Mouse (Mus musculus) left cerebral cortex, adult 18-20 months (tissue): ENCODE data around the gene Yipf1. TPM values are rescaled to one million over a fixed set of nuclear protein-coding genes. Genes with fewer than 3 reads are reported as not detected.

Source experiments
- DNase-seq, 2 experiments: peaks; one replicate each; pipeline ENCODE4 v3.0.0; 2021 to 2022; ENCODE audit warnings: low spot score in 2 of 2, mixed read lengths in 1 of 2
- long read RNA-seq, 2 experiments: library from polyadenylated mRNA; stranded (forward); transcript quantifications; one replicate each; pipeline ENCODE4 v2.0.0; 2021
- total RNA-seq, 2 experiments: library from RNA; stranded (reverse); gene quantifications; 2 replicates each; pipeline ENCODE4 v1.2.3; 2021

Yipf1 gene
- total RNA-seq, result 10 to 100 TPM; 45.2 to 47.4 TPM
- long read RNA-seq, experiment 1, transcript Yipf1-201 (10 exons, 1,321 nt), result major isoform, 62 of 75 reads
- long read RNA-seq, experiment 1, partial matches to known transcripts, result 2 of 75 reads
- long read RNA-seq, experiment 1, other reads (novel, unspliced or antisense), result 11 of 75 reads
- long read RNA-seq, experiment 2, transcript Yipf1-201 (10 exons, 1,321 nt), result major isoform, 60 of 70 reads
- long read RNA-seq, experiment 2, partial matches to known transcripts, result 0 of 70 reads
- long read RNA-seq, experiment 2, other reads (novel, unspliced or antisense), result 10 of 70 reads

GRCm38 (mm10) chr4:107313690-107314478, at the start of gene Yipf1:
Gene Yipf1, plus strand, starts transcription at chr4:107314363.
- peak; percentile 84 to 90 for DNase-seq

DNA sequence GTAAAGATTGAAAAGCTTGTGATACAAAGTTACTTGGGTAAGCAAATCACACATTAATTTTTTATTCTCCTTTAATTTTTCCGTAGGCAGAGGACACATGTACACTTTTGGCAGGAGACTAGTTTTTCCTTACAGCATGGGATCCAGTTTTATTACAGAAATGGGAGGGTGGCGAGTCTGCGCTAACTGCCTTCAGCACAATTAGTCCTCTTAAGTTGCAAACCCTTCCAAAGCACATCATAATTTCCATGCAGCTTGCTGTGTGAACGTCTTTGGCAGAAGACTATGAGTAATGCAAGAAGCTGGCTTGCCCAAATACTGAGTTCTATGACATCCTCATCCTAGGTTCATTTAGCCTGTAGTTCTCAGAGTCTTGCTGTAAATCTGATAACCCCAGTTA, 40.5 kb upstream of the Yipf1 start:
- DNase-seq, result no peak

- no peak for DNase-seq
Observed at GRCm38 (mm10) chr4:107274511-107274910, 39.7 kb upstream of the Yipf1 start.

DNA sequence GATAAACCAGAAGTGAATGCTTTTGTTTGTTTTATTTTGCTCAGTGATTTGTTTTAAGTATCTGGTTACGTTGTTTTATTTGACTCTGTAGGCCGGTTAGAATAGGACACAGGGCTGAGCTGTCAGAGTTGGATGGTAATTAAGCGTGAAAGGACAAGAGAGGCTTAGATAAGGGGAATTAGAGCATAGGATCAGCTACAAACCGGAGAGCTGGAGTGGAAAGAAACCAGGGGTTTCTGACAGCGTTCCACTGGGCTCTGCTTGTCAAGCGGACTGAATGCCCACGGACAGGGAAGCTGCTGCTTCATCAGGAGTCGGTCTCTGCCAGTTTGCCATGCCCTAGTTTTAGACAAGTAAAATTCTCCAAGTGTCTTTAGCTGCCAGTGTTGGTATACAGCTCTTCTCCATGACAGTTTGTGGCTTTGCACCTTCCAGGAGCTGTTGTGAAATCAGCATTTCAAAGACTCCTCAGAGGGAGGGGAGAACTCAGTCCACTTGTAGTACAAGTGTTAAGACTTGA, 35.9 kb upstream of the Yipf1 start:
- no peak for DNase-seq

GRCm38 (mm10) chr4:107280843-107281475, 33.2 kb upstream of the Yipf1 start:
- no peak for DNase-seq

DNA sequence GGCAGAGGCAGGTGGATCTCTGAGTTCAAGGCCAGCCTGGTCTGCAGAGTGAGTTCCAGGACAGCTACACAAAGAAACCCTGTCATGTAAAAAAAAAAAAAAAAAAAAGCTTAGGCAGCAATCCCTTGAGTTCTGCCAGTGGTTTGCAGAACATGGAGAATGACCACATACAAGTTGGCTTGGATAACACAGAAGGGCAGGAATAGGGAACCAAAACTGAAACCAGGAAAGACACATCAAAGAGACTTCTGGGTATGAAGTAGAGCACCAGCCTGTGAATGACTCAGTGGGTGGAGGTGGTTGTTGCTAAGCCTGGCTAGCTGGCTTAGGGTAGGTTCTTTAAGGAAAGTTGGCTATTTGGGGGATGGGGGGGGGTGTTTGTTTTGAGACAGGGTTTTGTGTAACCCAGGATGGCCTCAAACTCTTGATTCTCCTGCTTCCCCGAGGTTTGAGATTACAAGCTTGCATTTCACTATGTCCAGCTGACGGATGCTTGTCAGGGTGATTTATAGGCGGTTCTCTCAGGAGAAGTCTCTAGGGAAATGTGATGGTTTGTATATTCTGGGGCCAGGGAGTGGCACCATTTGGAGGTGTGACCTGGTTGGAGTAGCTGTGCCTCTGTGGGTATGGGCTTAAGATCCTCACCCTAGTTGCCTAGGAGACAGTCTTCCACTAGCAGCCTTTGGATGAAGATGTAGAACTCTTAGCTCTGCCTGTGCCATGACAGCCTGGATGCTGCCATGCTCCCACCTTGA, 28.5 kb upstream of the Yipf1 start:
- DNase-seq, result no peak

DNA sequence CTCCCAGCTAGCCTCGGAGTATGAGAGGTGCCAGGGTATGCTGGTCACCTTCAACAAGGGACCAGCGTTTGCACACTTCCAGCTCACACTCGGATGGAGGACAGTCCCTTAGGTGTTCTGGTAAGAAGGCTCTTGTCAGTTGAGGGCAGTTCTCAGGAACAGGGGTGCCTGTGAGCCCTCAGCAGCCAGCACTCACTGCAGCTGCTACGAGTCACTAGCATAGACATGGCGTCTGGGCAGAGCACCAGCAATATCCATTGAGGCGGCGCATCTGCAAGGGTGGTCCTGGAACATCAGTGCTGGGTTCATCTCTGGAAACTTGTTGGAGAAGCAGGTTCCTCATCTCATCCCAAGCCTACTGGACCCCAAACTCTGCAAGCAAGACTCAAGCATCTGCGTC, 27.8 kb upstream of the Yipf1 start:
- DNase-seq, result no peak

GRCm38 (mm10) chr4:107287517-107287916, 26.6 kb upstream of the Yipf1 start:
- DNase-seq, result no peak

DNA sequence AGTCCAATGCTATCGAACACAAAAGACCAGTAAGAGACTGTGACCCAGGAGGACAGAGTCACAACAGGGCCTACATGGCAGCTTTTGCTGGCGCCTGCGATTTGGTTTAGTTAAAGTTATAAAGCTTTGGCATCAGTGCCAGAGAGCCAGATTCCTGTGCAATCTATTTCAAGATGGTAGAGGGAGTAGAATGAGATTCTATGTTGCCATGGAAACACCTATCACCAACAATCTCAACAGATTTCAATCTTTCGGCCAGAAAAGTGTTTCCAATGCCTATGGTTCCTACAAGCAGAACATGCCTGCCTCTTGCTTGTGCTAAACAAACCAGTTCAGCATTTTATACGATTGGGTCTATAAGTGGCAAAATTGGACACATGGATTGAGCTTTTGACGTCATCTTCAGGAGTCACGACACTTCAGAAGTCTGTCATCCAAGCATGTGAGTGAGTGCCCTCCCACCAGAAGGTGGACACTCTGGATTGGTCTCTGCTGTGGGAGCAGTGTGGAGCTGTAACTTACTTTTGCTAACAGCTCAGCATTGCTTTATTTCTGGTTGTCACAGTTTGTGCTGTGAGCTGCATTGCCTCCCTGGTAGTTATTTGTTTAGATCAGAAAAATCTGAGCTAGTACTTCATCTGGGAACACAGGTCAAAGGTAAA, 22.4 kb upstream of the Yipf1 start:
- DNase-seq, result peak in 1 of 2 experiments; percentile 16

- DNase-seq, result no peak
Observed at GRCm38 (mm10) chr4:107292273-107292662, 21.9 kb upstream of the Yipf1 start.

DNA sequence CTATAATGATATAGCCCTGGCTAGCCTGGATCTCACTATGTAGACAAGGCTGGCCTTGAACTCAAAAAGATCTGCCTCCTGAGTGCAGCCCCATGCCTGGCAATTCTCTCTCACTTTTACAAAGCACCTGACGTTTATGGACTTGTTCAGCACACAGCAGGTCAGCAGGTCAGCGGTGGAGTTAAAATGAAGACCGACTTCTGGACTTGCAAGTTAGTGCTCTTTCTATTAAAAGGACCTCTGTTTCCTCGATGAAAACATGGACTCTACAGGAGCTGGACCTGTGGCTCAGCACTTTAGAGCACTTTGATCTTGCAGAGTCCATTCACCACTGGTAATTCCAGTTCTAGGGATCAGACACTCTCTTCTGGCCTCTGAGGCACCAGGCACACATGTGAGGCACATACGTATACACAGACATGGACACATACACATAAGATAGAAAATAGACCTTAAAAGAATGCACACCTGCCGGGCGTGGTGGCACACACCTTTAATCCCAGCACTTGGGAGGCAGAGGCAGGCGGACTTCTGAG, 16.0 kb upstream of the Yipf1 start:
- no peak for DNase-seq

DNA sequence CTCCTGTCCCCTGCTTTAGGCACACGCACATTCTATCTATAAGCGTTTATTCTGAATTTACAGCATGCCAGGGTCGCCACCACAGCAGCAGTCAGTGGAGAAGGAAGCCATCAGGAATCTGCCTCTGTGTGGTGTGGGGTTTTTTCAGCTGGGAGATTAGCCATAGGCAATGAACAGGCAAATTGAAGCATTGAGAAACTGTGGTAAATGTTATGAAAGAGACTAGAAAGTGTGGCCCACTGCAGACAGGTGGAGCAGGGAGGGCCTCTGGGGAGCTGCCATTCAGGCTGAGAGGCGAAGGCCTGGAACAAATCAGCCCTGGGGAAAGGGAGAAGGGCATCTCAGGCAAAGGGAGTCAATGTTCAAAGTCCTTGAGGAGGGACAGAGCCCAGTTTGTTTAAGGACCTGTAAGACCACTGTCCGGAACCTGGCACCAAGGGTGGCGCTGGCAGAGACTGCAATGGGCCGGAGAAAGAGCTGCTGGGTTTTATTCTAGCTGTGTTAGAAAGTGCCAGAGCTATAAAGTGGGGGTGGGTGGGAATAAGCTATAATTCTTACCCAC, 14.3 kb upstream of the Yipf1 start:
- DNase-seq, result no peak

DNA sequence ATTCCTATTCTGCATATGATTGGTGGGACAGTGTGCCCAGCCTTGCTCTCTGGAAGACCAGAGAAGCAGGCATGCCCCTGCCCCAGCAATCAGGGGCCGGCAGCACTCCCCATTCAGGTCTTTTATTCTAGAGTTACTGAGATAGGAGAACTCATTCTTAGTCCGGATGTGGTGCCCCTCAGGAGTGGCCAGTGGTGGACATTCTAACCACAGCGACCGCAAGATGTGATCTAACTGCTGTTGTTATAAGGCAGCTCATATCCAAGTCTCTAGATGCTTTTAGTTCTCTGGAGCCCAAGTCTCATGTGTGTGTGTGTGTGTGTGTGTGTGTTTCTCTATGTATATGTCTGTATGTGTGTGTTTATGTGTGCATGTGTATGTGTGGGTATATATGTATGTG, 13.8 kb upstream of the Yipf1 start:
- DNase-seq, result no peak

GRCm38 (mm10) chr4:107300902-107301555, 13.1 kb upstream of the Yipf1 start:
- DNase-seq, result no peak

GRCm38 (mm10) chr4:107302221-107302620, 11.9 kb upstream of the Yipf1 start:
- no peak for DNase-seq

DNA sequence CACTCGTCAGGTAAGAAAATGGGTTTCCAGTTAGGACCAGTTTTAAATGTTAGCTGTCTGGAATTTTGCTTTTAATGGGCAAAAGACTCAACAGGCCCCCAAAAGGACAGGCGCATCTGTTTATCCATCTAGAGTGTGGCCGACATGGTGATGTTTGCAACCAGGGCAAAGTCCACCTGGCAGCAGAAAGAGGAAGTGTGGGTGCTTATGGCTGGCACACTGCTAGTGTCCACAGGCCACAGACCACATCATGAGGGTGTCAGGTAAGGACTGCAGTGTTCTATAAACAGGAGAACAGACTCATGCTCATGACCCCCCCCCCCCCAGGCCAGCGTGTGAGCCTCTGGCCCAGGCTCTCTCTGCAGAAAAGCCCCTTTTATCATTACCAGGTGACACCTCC, 11.3 kb upstream of the Yipf1 start:
- DNase-seq, result no peak

DNA sequence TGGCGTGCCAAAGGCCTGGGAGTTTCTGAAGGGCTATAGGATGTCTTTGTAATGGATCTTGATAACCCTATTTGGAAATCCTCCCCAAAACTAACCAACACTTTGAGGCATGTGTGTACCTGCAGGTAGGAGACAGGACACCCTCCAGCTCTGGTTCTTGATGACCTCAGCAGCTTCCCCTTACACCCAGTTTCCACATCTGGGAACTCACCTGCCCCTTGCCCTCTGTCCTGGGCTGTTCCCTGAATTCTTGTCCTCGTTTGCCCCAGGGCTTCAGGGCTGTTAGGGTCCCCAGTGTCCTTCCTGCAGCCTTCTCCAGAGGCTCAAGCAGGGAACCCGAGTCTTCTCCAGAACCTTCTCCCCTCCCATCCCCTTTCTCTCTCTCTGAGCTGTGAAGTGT, 10.6 kb upstream of the Yipf1 start:
- DNase-seq, result no peak

DNA sequence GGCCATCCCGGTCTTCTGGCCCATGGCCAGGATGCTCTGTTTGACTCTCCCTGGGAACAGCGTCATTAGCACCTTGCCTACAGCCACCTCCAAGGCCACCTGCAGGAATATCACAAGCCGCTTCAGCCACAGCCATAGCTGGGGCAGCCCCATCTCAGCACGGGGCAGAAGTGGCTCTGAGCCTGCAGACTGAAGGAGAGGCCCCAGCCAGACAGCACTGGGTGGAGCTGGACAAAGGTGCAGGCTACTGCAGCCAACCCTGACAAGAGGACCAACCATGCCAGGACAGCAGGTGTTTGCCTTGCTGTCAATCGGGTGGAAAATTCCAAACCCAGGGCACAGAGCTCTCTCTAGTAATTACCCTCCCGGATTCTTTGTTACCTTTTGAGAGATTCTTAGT, 7.2 kb upstream of the Yipf1 start, which contains the start of gene Dio1:
Gene Dio1, minus strand, starts transcription at position 204 of the 400 bp plus-strand sequence.
- DNase-seq, result no peak

GRCm38 (mm10) chr4:107314479-107314805, 279 bp downstream of the Yipf1 start:
- no peak for DNase-seq

DNA sequence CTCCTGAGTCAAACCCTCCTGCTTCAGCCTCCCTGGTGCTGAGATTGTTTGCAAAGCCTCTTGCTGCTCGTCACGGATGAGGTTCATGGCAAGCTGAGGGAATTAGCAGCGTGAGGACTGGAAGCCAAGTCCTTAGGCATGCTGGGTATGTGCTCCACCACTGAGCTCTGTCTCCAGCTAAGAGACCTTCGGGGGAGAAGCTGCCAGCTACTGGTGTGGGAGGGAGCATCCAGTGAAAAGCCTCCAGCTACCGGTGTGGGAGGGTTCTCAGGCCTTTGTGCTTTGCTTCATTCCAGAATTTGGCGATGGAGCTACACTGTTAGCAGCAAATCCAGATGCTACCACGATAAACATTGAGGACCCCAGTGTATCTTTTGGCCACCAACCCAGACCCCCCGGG, 4.5 kb downstream of the Yipf1 start:
- DNase-seq, result no peak
